Mouse (Mus musculus) lung, embryonic 14.5 days (tissue): ENCODE measurements around the gene Mrps15. TPM values are rescaled to one million over a fixed set of nuclear protein-coding genes. Genes with fewer than 3 reads are reported as not detected.

ENCODE experiments used
- ATAC-seq: fragments of 200-750 bp; cut with Nextera tagmentation; 2 replicates; pipeline ENCODE4 v1.8.0; 2017; ENCODE audit warnings: mild to moderate bottlenecking, moderate TSS enrichment, moderate library complexity; ENCODE audit not compliant: insufficient read depth
- DNase-seq: peaks from one replicate; pipeline ENCODE4 v3.0.0-alpha.2; 2015
- H3K27ac ChIP-seq: fragments of 300-500 bp; sonication (generic); 2 replicates; pipeline ENCODE4 v1.5.1; 2014; ENCODE audit warnings: low read depth, mild to moderate bottlenecking, moderate library complexity
- H3K27me3 ChIP-seq: fragments of 300-500 bp; sonication (generic); 2 replicates; pipeline ENCODE4 v1.6.1; 2014; ENCODE audit warnings: low read length, control low read depth; ENCODE audit not compliant: insufficient read depth
- H3K36me3 ChIP-seq: fragments of 300-500 bp; sonication (generic); 2 replicates; pipeline ENCODE4 v1.6.1; 2014; ENCODE audit warnings: control low read depth; ENCODE audit not compliant: insufficient read depth
- H3K4me1 ChIP-seq: fragments of 300-500 bp; sonication (generic); 2 replicates; pipeline ENCODE4 v1.6.1; 2014; ENCODE audit warnings: antibody characterized with exemption, control low read depth; ENCODE audit not compliant: insufficient read depth
- H3K4me2 ChIP-seq: fragments of 300-500 bp; sonication (generic); 2 replicates; pipeline ENCODE4 v1.6.1; 2014; ENCODE audit warnings: mild to moderate bottlenecking
- H3K4me3 ChIP-seq: fragments of 300-500 bp; sonication (generic); 2 replicates; pipeline ENCODE4 v1.5.1; 2014; ENCODE audit warnings: low read depth, low read length
- H3K9ac ChIP-seq: fragments of 300-500 bp; sonication (generic); 2 replicates; pipeline ENCODE4 v1.6.1; 2014
- H3K9me3 ChIP-seq: fragments of 300-500 bp; sonication (generic); 2 replicates; pipeline ENCODE4 v1.6.1; 2016; ENCODE audit warnings: low read depth, low read length, control low read depth
- CTCF ChIP-seq: IDR thresholded peaks from 2 replicates; pipeline ENCODE4 v1.5.1; 2016; ENCODE audit warnings: antibody characterized with exemption, low read depth
- WGBS: fragments of 180-500 bp; shearing (Covaris S2); extraction: QIAGEN DNeasy Blood & Tissue Kit; methylation state at CpG from one replicate; pipeline ENCODE4 v1.1.7; 2014; 5-methylcytosine and 5-hydroxymethylcytosine counted together
- polyA plus RNA-seq: library from polyadenylated mRNA; unstranded; fragments of >200 nt; fragmentation: Nextera tagmentation; extraction: Ambion mirVana; gene quantifications from 2 replicates; pipeline ENCODE4 v1.2.1, GENCODE M21; 2014

Gene Mrps15
- polyA plus RNA-seq, 1 experiment from 2014 or later: 138 TPM

DNA sequence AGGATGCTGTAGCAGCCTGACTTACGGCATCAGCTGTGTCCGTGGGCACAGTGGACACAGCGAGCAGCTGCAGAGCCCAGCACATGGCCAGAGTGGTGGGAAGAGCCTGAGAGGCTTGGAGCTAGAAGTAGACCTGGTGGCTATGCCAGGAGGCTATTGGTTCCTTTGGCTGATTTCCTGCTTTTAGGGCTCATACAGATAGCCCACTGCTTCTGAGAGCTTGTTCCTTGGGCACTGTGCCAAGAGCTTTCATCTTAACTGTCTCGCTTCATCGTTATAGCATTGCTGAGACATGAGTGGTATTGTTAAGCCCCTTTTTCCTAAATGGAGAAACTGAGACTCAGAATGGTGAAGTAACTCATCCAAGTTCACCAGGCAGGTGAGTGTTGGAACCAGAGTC lies 20.9 kb upstream of the Mrps15 start:
- H3K27ac ChIP-seq: no peak overlapping the region
- 64% methylated on average over 5 of the region's 5 CpGs for WGBS
- no peak for ATAC-seq
- H3K4me2 ChIP-seq: no peak overlapping the region
- peak; percentile 50 for DNase-seq
- H3K36me3 ChIP-seq: no peaks in the 10 kb centered on the region
- H3K4me1 ChIP-seq: no peaks in the 10 kb centered on the region
- no peak overlapping the region for H3K9ac ChIP-seq
- H3K27me3 ChIP-seq: no peaks in the 10 kb centered on the region
- H3K4me3 ChIP-seq: no peak overlapping the region
- TF ChIP-seq CTCF: no peak
- no peaks in the 10 kb centered on the region for H3K9me3 ChIP-seq

DNA sequence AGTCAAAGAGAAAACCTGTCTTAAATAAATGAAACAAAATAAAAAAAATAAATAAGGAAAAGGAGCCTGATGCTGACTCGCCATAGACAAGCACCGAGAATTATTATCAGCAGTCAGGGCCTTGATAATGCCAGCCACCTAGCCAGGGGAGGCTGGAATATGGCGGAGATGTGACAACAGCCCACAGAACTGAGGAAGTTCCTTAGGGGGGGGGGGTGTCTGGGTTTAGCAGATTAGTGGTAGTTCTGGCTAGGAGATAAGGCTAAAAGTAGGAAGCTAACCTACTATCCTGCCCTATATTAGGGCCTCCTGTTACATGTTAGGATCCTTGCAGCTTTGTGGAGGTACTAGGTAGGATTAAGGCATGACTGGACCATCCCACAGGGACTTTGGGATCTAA lies 18.7 kb upstream of the Mrps15 start:
- Histone ChIP-seq H3K9me3 (no peaks in the 10 kb centered on the region), H3K4me3 (no peak overlapping the region), H3K27ac (no peak overlapping the region), H3K36me3 (no peaks in the 10 kb centered on the region), H3K9ac (no peak overlapping the region), H3K27me3 (no peaks in the 10 kb centered on the region), H3K4me1 (no peaks in the 10 kb centered on the region), H3K4me2 (no peak overlapping the region)
- no peak for TF ChIP-seq CTCF
- ATAC-seq (no peak), DNase-seq (no peak)
- WGBS: 83% methylated on average over 3 of the region's 3 CpGs

DNA sequence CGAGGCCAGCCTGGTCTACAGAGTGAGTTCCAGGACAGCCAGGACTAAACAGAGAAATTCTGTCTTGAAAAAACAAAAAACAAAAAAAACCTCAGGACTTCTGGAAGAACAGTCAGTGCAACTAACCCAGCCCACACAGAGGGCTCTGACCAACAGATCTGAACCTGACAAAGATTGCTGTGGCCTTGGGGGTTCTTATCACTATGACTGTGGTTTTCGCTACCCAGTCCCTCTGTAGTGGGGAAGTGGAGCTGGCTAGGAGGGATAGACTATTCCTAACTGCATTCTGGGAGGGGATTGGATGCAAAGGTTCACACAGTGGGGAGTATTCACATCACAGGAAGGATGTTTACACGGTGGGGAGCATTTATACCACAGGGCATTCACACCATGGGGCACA lies 17.7 kb upstream of the Mrps15 start:
- Histone ChIP-seq H3K9me3 (no peaks in the 10 kb centered on the region), H3K9ac (no peak overlapping the region), H3K4me3 (no peak overlapping the region), H3K4me1 (no peaks in the 10 kb centered on the region), H3K27me3 (no peaks in the 10 kb centered on the region), H3K36me3 (no peaks in the 10 kb centered on the region), H3K27ac (no peak overlapping the region), H3K4me2 (no peak overlapping the region)
- TF ChIP-seq CTCF: no peak
- DNase-seq: no peak
- no peak for ATAC-seq
- WGBS: 56% methylated on average over 3 of the region's 3 CpGs

DNA sequence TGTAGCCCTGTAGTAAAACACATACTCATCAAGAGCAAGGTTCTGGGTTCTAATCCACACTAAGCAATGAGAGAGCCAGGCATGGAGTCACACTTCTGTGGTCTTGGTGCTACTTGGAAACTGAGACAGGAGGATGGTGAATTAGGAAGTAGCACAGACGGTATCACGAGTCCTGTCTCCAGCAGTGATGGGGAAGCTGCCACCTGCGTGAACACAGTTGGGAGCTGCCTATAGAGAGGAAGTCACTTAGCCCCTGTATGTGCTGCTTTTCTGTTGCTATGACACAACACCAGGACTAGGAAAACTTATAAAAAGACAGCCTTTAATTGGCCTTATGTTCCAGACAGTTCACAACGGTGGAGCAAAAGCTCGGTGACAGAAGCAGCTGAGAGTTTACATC lies 16.0 kb upstream of the Mrps15 start:
- DNase-seq: no peak

DNA sequence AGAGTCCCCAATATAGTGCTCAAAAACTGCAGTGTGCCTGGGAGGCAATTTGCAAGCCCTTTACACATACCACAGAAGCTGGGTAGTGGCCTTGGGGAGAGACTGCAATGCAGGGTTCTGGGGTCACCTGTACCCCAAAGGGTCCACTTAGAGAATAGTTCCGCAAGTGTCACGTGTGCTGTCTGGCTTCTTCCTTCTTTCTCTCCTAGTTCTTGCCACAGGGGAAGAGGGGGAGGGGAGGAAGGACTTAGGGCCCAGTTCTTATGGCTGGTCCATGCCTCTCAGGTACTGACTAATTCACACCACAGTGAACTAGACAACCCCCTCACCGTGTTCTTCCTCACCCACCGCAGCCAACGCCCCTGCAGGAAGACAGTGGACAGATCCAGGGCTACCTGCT lies 11.3 kb upstream of the Mrps15 start:
- Histone ChIP-seq H3K27ac (no peak overlapping the region), H3K4me1 (no peaks in the 10 kb centered on the region), H3K27me3 (no peaks in the 10 kb centered on the region), H3K36me3 (no peaks in the 10 kb centered on the region), H3K4me3 (no peak overlapping the region), H3K9ac (no peak overlapping the region), H3K4me2 (no peak overlapping the region), H3K9me3 (no peaks in the 10 kb centered on the region)
- no peak for DNase-seq
- 87% methylated on average over 5 of the region's 5 CpGs for WGBS
- TF ChIP-seq CTCF: no peak
- no peak for ATAC-seq

More for the DNA sequence above, 16.0 kb upstream of the Mrps15 start:
- no peaks in the 10 kb centered on the region for H3K36me3 ChIP-seq
- no peaks in the 10 kb centered on the region for H3K9me3 ChIP-seq
- ATAC-seq: no peak
- WGBS: 74% methylated on average over 5 of the region's 5 CpGs
- no peak overlapping the region for H3K4me3 ChIP-seq
- no peaks in the 10 kb centered on the region for H3K27me3 ChIP-seq
- H3K4me2 ChIP-seq: no peak overlapping the region
- H3K9ac ChIP-seq: no peak overlapping the region
- TF ChIP-seq CTCF: no peak
- no peaks in the 10 kb centered on the region for H3K4me1 ChIP-seq
- H3K27ac ChIP-seq: no peak overlapping the region

DNA sequence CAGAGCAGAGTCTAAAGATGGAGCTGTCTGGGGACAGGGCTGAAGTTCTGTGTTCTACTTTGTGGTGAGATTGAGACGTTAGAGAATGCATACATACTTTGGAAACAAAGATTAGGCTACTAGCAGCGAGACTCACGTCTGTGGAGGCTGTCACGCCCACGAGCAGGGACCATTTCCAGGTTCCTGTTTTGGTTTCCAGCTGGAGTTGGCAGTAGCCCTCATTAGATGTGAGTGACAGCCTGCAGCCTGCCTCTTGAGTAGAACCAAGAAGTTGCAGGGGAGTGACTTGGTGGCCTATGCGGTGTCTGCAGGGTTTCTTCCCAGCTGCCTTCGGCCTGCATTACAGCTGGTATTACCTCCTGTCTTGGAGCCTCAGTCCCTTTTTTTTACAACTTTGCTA lies 4.9 kb downstream of the Mrps15 start:
- Histone ChIP-seq H3K27me3 (no peaks in the 10 kb centered on the region), H3K9ac (no peak overlapping the region), H3K4me2 (no peak overlapping the region), H3K9me3 (no peaks in the 10 kb centered on the region), H3K27ac (no peak overlapping the region), H3K4me1 (peaks cover 5% of the 10 kb centered on the region), H3K4me3 (no peak overlapping the region), H3K36me3 (peaks cover 57% of the 10 kb centered on the region)
- no peak for TF ChIP-seq CTCF
- DNase-seq: peak; percentile 15
- WGBS: 73% methylated on average over 7 of the region's 7 CpGs
- ATAC-seq: no peak

DNA sequence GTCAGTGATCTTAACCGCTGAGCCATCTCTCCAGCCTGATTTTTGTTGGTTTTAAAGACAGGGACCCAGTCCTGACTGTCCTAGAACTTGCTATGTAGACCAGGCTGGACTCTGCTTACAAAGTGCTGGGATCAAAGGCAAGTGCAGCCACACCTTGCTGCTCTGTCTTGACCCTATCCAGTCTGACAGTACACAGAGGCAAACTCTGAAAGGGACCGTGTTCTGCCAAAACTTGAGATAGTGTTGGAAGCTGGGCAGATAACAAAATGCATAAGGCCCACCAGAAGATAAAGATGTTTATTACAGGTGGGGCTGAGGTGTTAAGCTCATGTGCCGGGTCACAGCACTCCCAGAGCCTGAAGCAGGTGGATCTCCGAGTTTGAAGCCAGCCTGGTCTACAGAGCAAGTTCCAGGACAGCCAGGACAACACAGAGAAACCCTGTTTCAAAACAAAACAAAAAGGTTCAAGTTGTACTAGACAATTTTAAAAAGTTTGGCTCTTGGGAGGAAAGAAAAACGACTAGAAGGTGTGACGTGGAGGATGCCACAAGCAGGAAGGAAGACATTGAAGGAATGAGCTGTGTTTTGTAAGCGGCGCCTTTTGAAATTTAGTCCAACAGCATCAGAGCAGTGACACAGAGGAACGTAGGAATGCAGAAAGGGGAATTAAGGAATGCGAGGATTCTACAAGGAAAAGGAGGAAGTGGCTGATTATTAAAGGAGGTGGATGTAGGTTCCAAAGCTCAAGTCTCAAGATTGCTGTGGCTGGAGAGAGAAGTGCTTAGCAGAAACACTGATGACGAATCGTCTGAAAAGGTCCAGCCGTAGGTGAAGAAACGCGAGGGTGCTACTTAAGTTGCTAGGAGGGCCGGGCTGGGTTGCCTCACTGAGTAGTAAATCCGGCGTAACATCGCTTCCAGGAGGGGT lies 10.7 kb downstream of the Mrps15 start:
- 10% methylated on average over 19 of the region's 19 CpGs for WGBS
- peaks cover 27% of the 10 kb centered on the region for H3K36me3 ChIP-seq
- H3K4me3 ChIP-seq: peak overlapping the region; percentile 64
- H3K4me1 ChIP-seq: no peaks in the 10 kb centered on the region
- no peak for TF ChIP-seq CTCF
- no peaks in the 10 kb centered on the region for H3K27me3 ChIP-seq
- H3K4me2 ChIP-seq: peak overlapping the region; percentile 87
- ATAC-seq (peak; percentile 21; the same call in 1 of the 2 replicates), DNase-seq (peak; percentile 38)
- H3K27ac ChIP-seq: peak overlapping the region; percentile 76
- H3K9me3 ChIP-seq: no peaks in the 10 kb centered on the region
- H3K9ac ChIP-seq: peak overlapping the region; percentile 69
